In genomic region chr1:25105367-25105766, GRCm38 (mm10) we compare ENCODE assay signal across 9 mouse cellular contexts.
DNase-seq lines count a peak whose midpoint lies in the region; ATAC-seq lines count a peak whose summit lies in the region.
"Had no signal": no experiment of that assay in that cellular context is flagged by ENCODE, and none has a peak within 500 bp of the region (broad histone marks: within the 10 kb centered on the region; RNA-seq: fewer than 3 reads in every experiment).

No protein-coding gene starts in this region.

- no peaks in the 10 kb centered on the region for H3K27me3 ChIP-seq in liver, embryonic 11.5 days (replicated peaks; ENCODE audit: control insufficient read depth, insufficient read depth, low read length)

- no peak for ATAC-seq in liver, embryonic 11.5 days (replicated peaks; ENCODE audit: low FRiP score)

- H3K4me3 ChIP-seq in liver, embryonic 11.5 days (ENCODE audit: low read depth, low read length): no peak overlapping the region
- H3K4me3 ChIP-seq: myocyte had no signal

- H3K4me1 ChIP-seq in liver, embryonic 11.5 days (replicated peaks; ENCODE audit: control insufficient read depth, insufficient read depth, low read length): no peaks in the 10 kb centered on the region

- no peaks in the 10 kb centered on the region for H3K9me3 ChIP-seq in liver, embryonic 11.5 days (ENCODE audit: control insufficient read depth, low read length)

- no peak overlapping the region for H3K4me2 ChIP-seq in liver, embryonic 11.5 days

- H3K36me3 ChIP-seq in liver, embryonic 11.5 days (ENCODE audit: control insufficient read depth, insufficient read depth, low read length): no peaks in the 10 kb centered on the region

- intact Hi-C loops in heart, postnatal 25 days (cut with DNase I): no loop called here

- no peak overlapping the region for H3K9ac ChIP-seq in liver, embryonic 11.5 days (ENCODE audit: low read depth, low read length)

- no peak overlapping the region for H3K27ac ChIP-seq in liver, embryonic 11.5 days (ENCODE audit: low read depth, low read length)

- 53% methylated on average over 4 of the region's 4 CpGs for WGBS in liver, embryonic 11.5 days

- DNase-seq in liver: peak; percentile 7
- no peak for DNase-seq in liver, embryonic 11.5 days (ENCODE audit: low spot score)
- DNase-seq in cerebellum, postnatal 36 days: peak; percentile 62 to 70
- peak; percentile 12 for DNase-seq in heart, postnatal 25 days (ENCODE audit: low spot score)
- DNase-seq in layer of hippocampus, postnatal 36 days: peak; percentile 78
- peak; percentile 31 for DNase-seq in ovary, postnatal 14 days (ENCODE audit: low spot score)
- DNase-seq in spleen, postnatal 36 days (ENCODE audit: low spot score in 2 of 2): no peak
- no peak for DNase-seq in embryo, embryonic 9.5 days (ENCODE audit: extremely low spot score)

Comparison
In these comparisons a context has a peak if more than half of its experiments do, and no peak if none do; other contexts are left out.
1. DNase-seq: peak in liver (single experiment), cerebellum, postnatal 36 days (2 of 2), heart, postnatal 25 days (single experiment), layer of hippocampus, postnatal 36 days (2 of 2) and ovary, postnatal 14 days (single experiment); none in liver, embryonic 11.5 days (single experiment), spleen, postnatal 36 days (0 of 2) and embryo, embryonic 9.5 days (single experiment).